Mouse (Mus musculus) kidney, embryonic 15.5 days (tissue): Measurements from ENCODE around the gene Batf3. TPM values are rescaled to one million over a fixed set of nuclear protein-coding genes. Genes with fewer than 3 reads are reported as not detected.

Experiments used
- ATAC-seq: fragments of 200-750 bp; cut with Nextera tagmentation; replicated peaks from 2 replicates; pipeline ENCODE4 v1.8.0; 2017; ENCODE audit warnings: moderate TSS enrichment; ENCODE audit not compliant: low FRiP score
- H3K27ac ChIP-seq: fragments of 300-500 bp; sonication (generic); 2 replicates; pipeline ENCODE4 v1.5.1; 2015; ENCODE audit warnings: mild to moderate bottlenecking, inconsistent platforms
- H3K27me3 ChIP-seq: fragments of 300-500 bp; sonication (generic); 2 replicates; pipeline ENCODE4 v1.6.1; 2015; ENCODE audit warnings: inconsistent platforms
- H3K36me3 ChIP-seq: fragments of 300-500 bp; sonication (generic); 2 replicates; pipeline ENCODE4 v1.6.1; 2015; ENCODE audit warnings: inconsistent platforms
- H3K4me1 ChIP-seq: fragments of 300-500 bp; sonication (generic); 2 replicates; pipeline ENCODE4 v1.6.1; 2015; ENCODE audit warnings: inconsistent platforms
- H3K4me2 ChIP-seq: fragments of 300-500 bp; sonication (generic); 2 replicates; pipeline ENCODE4 v1.6.1; 2015; ENCODE audit warnings: moderate library complexity, mild to moderate bottlenecking, inconsistent platforms
- H3K4me3 ChIP-seq: fragments of 300-500 bp; sonication (generic); replicated peaks from 2 replicates; pipeline ENCODE4 v1.5.1; 2015; ENCODE audit warnings: mild to moderate bottlenecking, inconsistent platforms
- H3K9ac ChIP-seq: fragments of 300-500 bp; sonication (generic); 2 replicates; pipeline ENCODE4 v1.6.1; 2015; ENCODE audit warnings: mild to moderate bottlenecking, inconsistent platforms
- H3K9me3 ChIP-seq: fragments of 300-500 bp; sonication (generic); replicated peaks from 2 replicates; pipeline ENCODE4 v1.6.1; 2016; ENCODE audit warnings: inconsistent platforms
- WGBS: fragments of 180-500 bp; shearing (Covaris S2); methylation state at CpG from one replicate; pipeline ENCODE4 v1.1.7; 2015; ENCODE audit warnings: mixed read lengths; 5-methylcytosine and 5-hydroxymethylcytosine counted together
- polyA plus RNA-seq: library from polyadenylated mRNA; unstranded; fragments of >200 nt; fragmentation: Nextera tagmentation; extraction: Ambion mirVana; gene quantifications from 2 replicates; pipeline ENCODE4 v1.2.1, GENCODE M21; 2015

Gene Batf3
- polyA plus RNA-seq, 1 experiment from 2014 or later: 12.5 TPM

- Histone ChIP-seq H3K36me3 (no peaks in the 10 kb centered on the region), H3K27me3 (no peaks in the 10 kb centered on the region; the same call in 1 of the 2 replicates), H3K27ac (no peak overlapping the region), H3K9me3 (no peaks in the 10 kb centered on the region), H3K4me3 (no peak overlapping the region), H3K4me2 (no peak overlapping the region), H3K9ac (no peak overlapping the region), H3K4me1 (peaks cover 15% of the 10 kb centered on the region)
- ATAC-seq: no peak
- 71% methylated on average over 7 of the region's 7 CpGs for WGBS
These were observed 17.2 kb downstream of the Batf3 start for GRCm38 (mm10) chr1:191114868-191115267.

GRCm38 (mm10) chr1:191115514-191116238 lies 18.0 kb downstream of the Batf3 start:
- H3K27ac ChIP-seq: no peak overlapping the region

GRCm38 (mm10) chr1:191122744-191123143 lies 25.1 kb downstream of the Batf3 start:
- Histone ChIP-seq H3K27me3 (peaks cover 18% of the 10 kb centered on the region), H3K36me3 (no peaks in the 10 kb centered on the region), H3K4me2 (no peak overlapping the region), H3K27ac (no peak overlapping the region), H3K9ac (no peak overlapping the region), H3K9me3 (no peaks in the 10 kb centered on the region), H3K4me1 (peaks cover 8% of the 10 kb centered on the region), H3K4me3 (no peak overlapping the region)
- 62% methylated on average over 3 of the region's 3 CpGs for WGBS
- no peak for ATAC-seq

More at GRCm38 (mm10) chr1:191115514-191116238, 18.0 kb downstream of the Batf3 start:
- no peak for ATAC-seq
- H3K4me1 ChIP-seq: peaks cover 12% of the 10 kb centered on the region
- H3K36me3 ChIP-seq: no peaks in the 10 kb centered on the region
- WGBS: 87% methylated on average over 11 of the region's 11 CpGs
- no peaks in the 10 kb centered on the region; the same call in 1 of the 2 replicates for H3K27me3 ChIP-seq
- H3K4me3 ChIP-seq: no peak overlapping the region
- H3K9me3 ChIP-seq: no peaks in the 10 kb centered on the region
- no peak overlapping the region for H3K4me2 ChIP-seq
- H3K9ac ChIP-seq: no peak overlapping the region

GRCm38 (mm10) chr1:191123696-191124095 lies 26.0 kb downstream of the Batf3 start:
- ATAC-seq: no peak
- H3K27ac ChIP-seq: no peak overlapping the region
- WGBS: 78% methylated on average over 2 of the region's 2 CpGs
- no peak overlapping the region for H3K4me2 ChIP-seq
- H3K27me3 ChIP-seq: peaks cover 18% of the 10 kb centered on the region
- no peaks in the 10 kb centered on the region for H3K36me3 ChIP-seq
- no peak overlapping the region for H3K4me3 ChIP-seq
- H3K9ac ChIP-seq: no peak overlapping the region
- H3K4me1 ChIP-seq: peaks cover 8% of the 10 kb centered on the region
- H3K9me3 ChIP-seq: no peaks in the 10 kb centered on the region

GRCm38 (mm10) chr1:191124288-191124687 lies 26.6 kb downstream of the Batf3 start:
- H3K4me2 ChIP-seq: no peak overlapping the region
- no peak overlapping the region for H3K4me3 ChIP-seq
- no peak overlapping the region for H3K27ac ChIP-seq
- H3K9ac ChIP-seq: no peak overlapping the region
- peaks cover 8% of the 10 kb centered on the region for H3K4me1 ChIP-seq
- no peak for ATAC-seq
- no peaks in the 10 kb centered on the region for H3K36me3 ChIP-seq
- H3K9me3 ChIP-seq: no peaks in the 10 kb centered on the region
- peaks cover 18% of the 10 kb centered on the region for H3K27me3 ChIP-seq
- WGBS: 67% methylated on average over 4 of the region's 4 CpGs

- peaks cover 8% of the 10 kb centered on the region for H3K4me1 ChIP-seq
- peak overlapping the region; percentile 41 for H3K4me3 ChIP-seq
- H3K9ac ChIP-seq: peak overlapping the region; percentile 45; the same call in 1 of the 2 replicates
- H3K9me3 ChIP-seq: 0 out of 2 replicates have a peak, but pooled peaks cover 5% of the 10 kb centered on the region
- no peak overlapping the region for H3K27ac ChIP-seq
- H3K4me2 ChIP-seq: peak overlapping the region; percentile 72
- H3K27me3 ChIP-seq: peaks cover 18% of the 10 kb centered on the region
- no peaks in the 10 kb centered on the region for H3K36me3 ChIP-seq
- 14% methylated on average over 38 of the region's 38 CpGs for WGBS
- peak; percentile 86 for ATAC-seq
These were observed 28.4 kb downstream of the Batf3 start for GRCm38 (mm10) chr1:191125811-191126638.

- no peak overlapping the region for H3K4me2 ChIP-seq
- 0 out of 2 replicates have a peak, but pooled peaks cover 5% of the 10 kb centered on the region for H3K9me3 ChIP-seq
- H3K27ac ChIP-seq: no peak overlapping the region
- H3K27me3 ChIP-seq: no peaks in the 10 kb centered on the region
- WGBS: 93% methylated on average over 2 of the region's 2 CpGs
- H3K4me1 ChIP-seq: peaks cover 5% of the 10 kb centered on the region; the same call in 1 of the 2 replicates
- ATAC-seq: no peak
- H3K36me3 ChIP-seq: no peaks in the 10 kb centered on the region
- no peak overlapping the region for H3K9ac ChIP-seq
- H3K4me3 ChIP-seq: no peak overlapping the region
These were observed 34.0 kb downstream of the Batf3 start for GRCm38 (mm10) chr1:191131692-191132091.

- Histone ChIP-seq H3K4me2 (no peak overlapping the region), H3K27me3 (no peaks in the 10 kb centered on the region), H3K27ac (no peak overlapping the region), H3K4me1 (peaks cover 5% of the 10 kb centered on the region; the same call in 1 of the 2 replicates), H3K9me3 (0 out of 2 replicates have a peak, but pooled peaks cover 5% of the 10 kb centered on the region), H3K36me3 (no peaks in the 10 kb centered on the region), H3K4me3 (no peak overlapping the region), H3K9ac (no peak overlapping the region)
- 61% methylated on average over 5 of the region's 5 CpGs for WGBS
- ATAC-seq: no peak
These were observed 34.6 kb downstream of the Batf3 start for GRCm38 (mm10) chr1:191132240-191132639.

- Histone ChIP-seq H3K9ac (no peak overlapping the region), H3K4me1 (peaks cover 5% of the 10 kb centered on the region; the same call in 1 of the 2 replicates), H3K36me3 (no peaks in the 10 kb centered on the region), H3K27me3 (no peaks in the 10 kb centered on the region), H3K27ac (no peak overlapping the region), H3K9me3 (0 out of 2 replicates have a peak, but pooled peaks cover 5% of the 10 kb centered on the region), H3K4me2 (no peak overlapping the region), H3K4me3 (no peak overlapping the region)
- ATAC-seq: no peak
- WGBS: 63% methylated on average over 5 of the region's 5 CpGs
These were observed 35.3 kb downstream of the Batf3 start for GRCm38 (mm10) chr1:191132934-191133333.

GRCm38 (mm10) chr1:191135406-191135805 lies 37.8 kb downstream of the Batf3 start:
- WGBS: 49% methylated on average over 4 of the region's 4 CpGs

GRCm38 (mm10) chr1:191138436-191138835 lies 40.8 kb downstream of the Batf3 start:
- Histone ChIP-seq H3K4me3 (no peak overlapping the region), H3K9ac (no peak overlapping the region), H3K27ac (no peak overlapping the region), H3K36me3 (no peaks in the 10 kb centered on the region), H3K4me1 (peaks cover 4% of the 10 kb centered on the region; the same call in 1 of the 2 replicates), H3K9me3 (no peaks in the 10 kb centered on the region), H3K27me3 (no peaks in the 10 kb centered on the region), H3K4me2 (no peak overlapping the region)
- WGBS: 90% methylated on average over 4 of the region's 4 CpGs
- ATAC-seq: no peak

More at GRCm38 (mm10) chr1:191135406-191135805, 37.8 kb downstream of the Batf3 start:
- H3K9ac ChIP-seq: no peak overlapping the region
- no peak for ATAC-seq
- H3K27me3 ChIP-seq: no peaks in the 10 kb centered on the region
- H3K9me3 ChIP-seq: no peaks in the 10 kb centered on the region
- peaks cover 5% of the 10 kb centered on the region; the same call in 1 of the 2 replicates for H3K4me1 ChIP-seq
- H3K4me3 ChIP-seq: no peak overlapping the region
- no peak overlapping the region for H3K4me2 ChIP-seq
- no peaks in the 10 kb centered on the region for H3K36me3 ChIP-seq
- no peak overlapping the region for H3K27ac ChIP-seq
